Mouse (Mus musculus): ENCODE data around the gene Gabbr2. TPM values are rescaled to one million over a fixed set of nuclear protein-coding genes. Genes with fewer than 3 reads are reported as not detected.

Gabbr2 gene
- total and polyA plus RNA-seq, 3 experiments = not detected

- no peaks in the 10 kb centered on the region for H3K79me2 ChIP-seq (replicated peaks; ENCODE audit: control insufficient read depth, extremely low read depth, insufficient read depth, poor library complexity, severe bottlenecking)
- no peaks in the 10 kb centered on the region for H3K36me3 ChIP-seq (replicated peaks in 1 of 2; ENCODE audit: control insufficient read depth in 1 of 2, insufficient read depth in 1 of 2, low read length in 1 of 2)
- H3K4me2 ChIP-seq (ENCODE audit: insufficient read depth, low read depth, poor library complexity, severe bottlenecking) = no peak overlapping the region
- TF ChIP-seq UBTF (IDR thresholded peaks at IDR 0.05; ENCODE audit: low read depth, low read length) (no peak), SMC3 (IDR thresholded peaks at IDR 0.05; ENCODE audit: low read depth, low read length) (no peak), MXI1 (IDR thresholded peaks at IDR 0.05; ENCODE audit: low read depth, low read length) (no peak), USF1 (IDR thresholded peaks at IDR 0.05; ENCODE audit: low read depth, low read length) (no peak), CHD2 (IDR thresholded peaks at IDR 0.05; ENCODE audit: low read length) (no peak), MEF2A (IDR thresholded peaks at IDR 0.05; ENCODE audit: borderline replicate concordance, low read depth, low read length) (no peak), ZC3H11A (IDR thresholded peaks at IDR 0.05; ENCODE audit: low read depth, low read length) (no peak), RCOR1 (conservative IDR thresholded peaks at IDR 0.05; ENCODE audit: low read depth, low read length) (no peak), MAFK (IDR thresholded peaks at IDR 0.05; ENCODE audit: insufficient replicate concordance, low read length) (no peak), BHLHE40 (IDR thresholded peaks at IDR 0.05; ENCODE audit: low read depth, low read length) (no peak), ETS1 (conservative IDR thresholded peaks at IDR 0.05; ENCODE audit: low read depth, low read length) (no peak), CTCF (conservative IDR thresholded peaks at IDR 0.05 in 1 of 2, IDR thresholded peaks at IDR 0.05 in 1 of 2; ENCODE audit: low read depth in 2 of 2, low read length in 2 of 2) (no peak), NELFE (IDR thresholded peaks at IDR 0.05; ENCODE audit: low read depth, low read length) (no peak), EP300 (IDR thresholded peaks at IDR 0.05; ENCODE audit: low read length) (no peak), E2F4 (IDR thresholded peaks at IDR 0.05; ENCODE audit: insufficient replicate concordance, low read depth, low read length) (no peak)
- H3K27ac ChIP-seq (ENCODE audit: insufficient read depth, low read depth) = no peak overlapping the region
- H3K4me3 ChIP-seq (replicated peaks in 1 of 3; ENCODE audit: low read depth in 2 of 3, low read length in 2 of 3, poor library complexity in 1 of 3) = no peak overlapping the region
- DNase-seq (ENCODE audit: extremely low read depth) = no peak
- H3K9me3 ChIP-seq (replicated peaks; ENCODE audit: low read length) = no peaks in the 10 kb centered on the region
- in situ Hi-C loops (cut with MboI; ENCODE audit: low pct_ligation_motif_present, low pct_unique_long_range_greater_than_20kb, low sequenced_read_pairs) (no loop called here), dilution Hi-C loops (cut with MboI; ENCODE audit: extremely low pct_ligation_motif_present, extremely low pct_unique_long_range_greater_than_20kb, low sequenced_read_pairs) (no loop called here)
- peaks cover 48% of the 10 kb centered on the region for H3K27me3 ChIP-seq (replicated peaks)
- no peak overlapping the region for H3K9ac ChIP-seq (ENCODE audit: insufficient read depth, low read depth)
- H3K4me1 ChIP-seq (ENCODE audit: control insufficient read depth in 1 of 2, insufficient read depth in 2 of 2) = peaks cover 0 to 16% of the 10 kb centered on the region in 2 experiments; a peak in 2 of 4 replicates
Observed at GRCm38 (mm10) chr4:46931706-46932397, 59.8 kb downstream of the Gabbr2 start.

GRCm38 (mm10) chr4:46928112-46928511 lies 63.6 kb downstream of the Gabbr2 start:
- dilution Hi-C loops (cut with MboI; ENCODE audit: extremely low pct_ligation_motif_present, extremely low pct_unique_long_range_greater_than_20kb, low sequenced_read_pairs) = no loop called here
- TF ChIP-seq MYC (IDR thresholded peaks at IDR 0.05; ENCODE audit: low read depth, low read length) = no peak
- no peak for TF ChIP-seq MXI1 (IDR thresholded peaks at IDR 0.05; ENCODE audit: low read depth, low read length)
- TF ChIP-seq ZKSCAN1 (IDR thresholded peaks at IDR 0.05; ENCODE audit: borderline replicate concordance, low read depth, low read length) = no peak
- TF ChIP-seq USF2 (conservative IDR thresholded peaks at IDR 0.05; ENCODE audit: low read depth, low read length) = no peak
- TF ChIP-seq MAX (IDR thresholded peaks at IDR 0.05; ENCODE audit: low read length) = no peak
- no peak for TF ChIP-seq USF1 (IDR thresholded peaks at IDR 0.05; ENCODE audit: low read depth, low read length)
- TF ChIP-seq KAT2A (IDR thresholded peaks at IDR 0.05; ENCODE audit: insufficient replicate concordance, low read length) = no peak
- no peak for TF ChIP-seq RCOR1 (conservative IDR thresholded peaks at IDR 0.05; ENCODE audit: low read depth, low read length)
- TF ChIP-seq TCF12 (IDR thresholded peaks at IDR 0.05; ENCODE audit: low read depth, low read length) = no peak
- TF ChIP-seq UBTF (IDR thresholded peaks at IDR 0.05; ENCODE audit: low read depth, low read length) = no peak
- TF ChIP-seq CHD1 (IDR thresholded peaks at IDR 0.05; ENCODE audit: low read depth, low read length) = no peak
- TF ChIP-seq BHLHE40 (IDR thresholded peaks at IDR 0.05; ENCODE audit: low read depth, low read length) = no peak
- no peak for TF ChIP-seq ZC3H11A (IDR thresholded peaks at IDR 0.05; ENCODE audit: low read depth, low read length)
- no peak for TF ChIP-seq IRF4 (IDR thresholded peaks at IDR 0.05; ENCODE audit: low read depth, low read length)
- TF ChIP-seq CTCF (conservative IDR thresholded peaks at IDR 0.05 in 1 of 2, IDR thresholded peaks at IDR 0.05 in 1 of 2; ENCODE audit: low read depth in 2 of 2, low read length in 2 of 2) = no peak
- no peak for TF ChIP-seq SIN3A (IDR thresholded peaks at IDR 0.05; ENCODE audit: low read length)
- peaks cover 21% of the 10 kb centered on the region for H3K27me3 ChIP-seq (replicated peaks)
- H3K9ac ChIP-seq (ENCODE audit: insufficient read depth, low read depth) = no peak overlapping the region
- no peaks in the 10 kb centered on the region for H3K79me2 ChIP-seq (replicated peaks; ENCODE audit: control insufficient read depth, extremely low read depth, insufficient read depth, poor library complexity, severe bottlenecking)
- H3K36me3 ChIP-seq (replicated peaks in 1 of 2; ENCODE audit: control insufficient read depth in 1 of 2, insufficient read depth in 1 of 2, low read length in 1 of 2) = no peaks in the 10 kb centered on the region
- in situ Hi-C loops (cut with MboI; ENCODE audit: low pct_ligation_motif_present, low pct_unique_long_range_greater_than_20kb, low sequenced_read_pairs) = no loop called here
- H3K9me3 ChIP-seq (replicated peaks; ENCODE audit: low read length) = no peaks in the 10 kb centered on the region
- no peak overlapping the region for H3K4me3 ChIP-seq (replicated peaks in 1 of 3; ENCODE audit: low read depth in 2 of 3, low read length in 2 of 3, poor library complexity in 1 of 3)
- peak; percentile 26 for DNase-seq (ENCODE audit: extremely low read depth)
- H3K27ac ChIP-seq (ENCODE audit: insufficient read depth, low read depth) = no peak overlapping the region
- no peak overlapping the region for H3K4me2 ChIP-seq (ENCODE audit: insufficient read depth, low read depth, poor library complexity, severe bottlenecking)
- H3K4me1 ChIP-seq (ENCODE audit: control insufficient read depth in 1 of 2, insufficient read depth in 2 of 2) = peaks cover 0 to 16% of the 10 kb centered on the region in 2 experiments; a peak in 2 of 4 replicates
